Mouse (Mus musculus) embryonic fibroblast, embryonic 13.5 days (primary cell): ENCODE data around the gene Actl9.

Source experiments
- CTCF ChIP-seq: IDR thresholded peaks from 2 replicates; pipeline ENCODE4 v1.5.1; 2011; ENCODE audit warnings: mild to moderate bottlenecking, control low read depth, low read length, moderate library complexity, borderline replicate concordance; ENCODE audit not compliant: insufficient read depth
- POLR2A ChIP-seq: IDR thresholded peaks from 2 replicates; pipeline ENCODE4 v1.6.1; 2011; ENCODE audit warnings: low read depth, mild to moderate bottlenecking, control low read depth, low read length, moderate library complexity

DNA sequence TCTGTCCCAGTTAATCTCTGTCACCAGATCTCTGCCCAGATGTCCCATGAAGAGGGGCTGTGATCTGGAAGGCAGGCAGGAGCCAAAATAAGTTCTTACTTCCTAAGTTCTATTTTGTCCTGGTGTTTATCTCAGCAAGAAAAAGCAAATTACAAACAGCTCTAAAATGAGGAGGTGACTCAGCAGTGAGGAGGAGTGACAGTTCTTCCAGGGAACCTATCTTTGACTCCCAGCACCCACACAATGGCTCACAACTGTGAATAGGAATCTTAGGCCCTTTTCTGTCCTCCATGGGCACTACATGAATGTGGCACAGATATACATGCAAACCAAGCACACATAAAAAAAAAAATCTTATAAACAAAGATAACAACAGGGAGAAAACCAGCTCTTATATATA is 47.0 kb upstream of the Actl9 start:
- TF ChIP-seq CTCF (no peak), POLR2A (no peak)
